Mouse (Mus musculus): Measurements from ENCODE around the gene Gapdh.

DNA sequence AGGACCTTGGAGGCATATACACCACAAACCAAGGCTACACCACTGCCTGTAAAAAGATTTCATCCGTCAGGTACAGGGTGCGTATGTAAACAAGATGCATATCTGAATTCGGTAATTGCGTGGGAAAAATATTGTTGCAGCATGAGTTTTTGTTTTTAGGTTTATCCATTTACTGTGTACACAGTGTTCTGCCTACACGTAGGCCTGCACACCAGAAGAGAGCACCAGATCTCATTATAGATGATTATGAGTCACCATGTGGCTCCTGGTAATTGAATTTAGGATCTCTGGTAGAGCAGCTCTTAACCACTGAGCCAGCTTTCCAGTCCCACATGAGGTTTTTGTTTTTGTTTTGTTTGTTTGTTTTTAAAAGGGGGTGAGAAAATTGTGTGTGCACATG lies 30.9 kb upstream of the Gapdh start:
- TF ChIP-seq CTCF (IDR thresholded peaks at IDR 0.05; ENCODE audit: low read depth) (no peak), EP300 (IDR thresholded peaks at IDR 0.05; ENCODE audit: low read depth) (no peak)
